Mouse (Mus musculus): ENCODE data around the gene Fam184b. TPM values are rescaled to one million over a fixed set of nuclear protein-coding genes. Genes with fewer than 3 reads are reported as not detected.

Fam184b gene
- polyA plus RNA-seq, 1 experiment from 2014 or later: 0.85 TPM

DNA sequence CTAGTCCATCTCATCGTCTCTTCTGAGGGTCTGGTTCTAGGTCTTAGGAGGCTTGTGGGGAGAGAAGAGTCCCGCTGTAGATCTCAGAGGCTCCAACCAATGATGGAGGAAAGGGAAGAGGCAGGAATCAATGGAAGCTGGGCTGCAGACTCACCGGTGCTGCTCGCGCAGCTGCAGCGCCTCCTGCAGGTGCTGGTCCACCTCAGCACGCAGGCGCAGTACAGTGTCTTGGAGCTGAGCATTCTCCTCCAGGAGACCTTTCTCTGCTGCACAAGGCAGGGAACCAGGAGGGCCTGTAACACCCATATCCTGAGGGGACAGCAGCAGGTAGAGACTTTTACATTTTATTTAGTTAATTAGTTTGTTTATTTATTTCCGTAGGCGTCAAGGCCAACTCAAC, 99.9 kb downstream of the Fam184b start:
- Histone ChIP-seq H3K36me3 (ENCODE audit: control insufficient read depth, insufficient read depth, low read length) (no peaks in the 10 kb centered on the region), H3K9ac (ENCODE audit: low read length) (no peak overlapping the region), H3K4me3 (ENCODE audit: low read depth, low read length) (no peak overlapping the region), H3K4me1 (ENCODE audit: control insufficient read depth, insufficient read depth, low read length) (no peaks in the 10 kb centered on the region), H3K4me2 (ENCODE audit: low read depth, severe bottlenecking) (no peak overlapping the region), H3K27ac (replicated peaks; ENCODE audit: low read depth, low read length) (no peak overlapping the region), H3K9me3 (ENCODE audit: control insufficient read depth, low read length) (no peaks in the 10 kb centered on the region), H3K27me3 (ENCODE audit: control insufficient read depth, insufficient read depth, low read length) (no peaks in the 10 kb centered on the region)
- 60% methylated on average over 10 of the region's 10 CpGs for WGBS
- DNase-seq (ENCODE audit: low spot score) (no peak), ATAC-seq (ENCODE audit: insufficient number of reproducible peaks, low FRiP score, low TSS enrichment, low read depth) (no peak)

DNA sequence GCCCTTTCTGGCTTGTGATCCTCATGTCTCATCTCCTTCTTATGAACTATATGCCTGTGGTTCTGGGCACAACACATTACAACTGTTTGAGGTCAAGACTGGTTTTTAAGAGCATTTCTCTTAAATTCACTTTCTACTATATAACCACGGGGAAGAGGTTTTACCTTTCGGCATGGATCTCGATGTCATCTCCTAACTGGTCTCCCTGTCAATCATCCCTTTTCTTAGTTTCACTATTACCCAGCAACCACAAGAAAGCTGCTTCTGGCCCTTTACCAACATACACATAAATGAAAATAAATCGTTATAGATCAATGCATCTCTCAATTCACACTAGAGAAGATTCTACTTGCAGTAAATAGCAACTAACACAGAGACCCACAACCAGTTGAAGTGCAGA, 104.2 kb downstream of the Fam184b start:
- WGBS: 71% methylated on average over 4 of the region's 4 CpGs
- H3K9ac ChIP-seq (ENCODE audit: low read length): no peak overlapping the region
- ATAC-seq (ENCODE audit: insufficient number of reproducible peaks, low FRiP score, low TSS enrichment, low read depth) (no peak), DNase-seq (ENCODE audit: low spot score) (no peak)
- no peaks in the 10 kb centered on the region for H3K27me3 ChIP-seq (ENCODE audit: control insufficient read depth, insufficient read depth, low read length)
- no peak overlapping the region for H3K4me2 ChIP-seq (ENCODE audit: low read depth, severe bottlenecking)
- H3K27ac ChIP-seq (replicated peaks; ENCODE audit: low read depth, low read length): no peak overlapping the region
- no peaks in the 10 kb centered on the region for H3K9me3 ChIP-seq (ENCODE audit: control insufficient read depth, low read length)
- H3K4me3 ChIP-seq (ENCODE audit: low read depth, low read length): no peak overlapping the region
- no peaks in the 10 kb centered on the region for H3K4me1 ChIP-seq (ENCODE audit: control insufficient read depth, insufficient read depth, low read length)
- H3K36me3 ChIP-seq (ENCODE audit: control insufficient read depth, insufficient read depth, low read length): no peaks in the 10 kb centered on the region

DNA sequence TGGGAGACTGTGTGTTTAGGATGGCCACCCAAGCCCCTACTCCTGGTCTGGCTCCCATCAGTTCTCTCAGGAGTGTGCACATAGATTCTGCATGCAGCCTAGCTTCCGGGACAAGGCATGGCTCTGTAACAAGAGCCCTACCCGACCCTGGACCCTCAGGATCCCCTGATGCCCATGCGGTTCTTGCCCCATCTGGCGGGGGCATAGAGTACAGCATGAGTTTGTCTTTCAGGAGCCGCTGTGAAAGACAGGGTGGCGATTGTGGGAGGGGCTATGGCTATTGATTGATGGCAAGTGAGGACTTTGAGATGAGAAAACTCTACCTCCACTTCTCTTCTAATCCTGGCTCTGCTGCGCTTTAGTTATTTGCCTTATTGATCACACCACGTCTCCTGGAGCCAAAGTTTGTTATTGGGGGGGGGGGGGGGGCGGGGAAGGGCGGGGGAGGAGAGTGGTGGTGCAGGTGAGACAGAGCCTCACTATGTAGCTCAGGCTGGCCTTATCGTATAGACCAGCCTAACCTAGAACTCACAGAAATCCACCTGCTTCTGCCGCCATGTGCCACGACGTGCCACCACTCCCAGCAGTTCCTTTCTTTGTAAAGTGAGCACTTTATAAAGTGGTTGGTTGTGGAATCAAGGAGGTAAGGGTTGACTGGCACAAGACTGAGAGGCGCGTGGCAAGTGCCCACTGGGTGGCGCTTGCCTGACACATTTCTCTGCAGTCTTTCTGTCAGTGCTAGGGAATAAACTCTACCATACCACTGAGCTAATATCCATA, 104.9 kb downstream of the Fam184b start:
- no peaks in the 10 kb centered on the region for H3K27me3 ChIP-seq (ENCODE audit: control insufficient read depth, insufficient read depth, low read length)
- DNase-seq (ENCODE audit: low spot score) (peak; percentile 80), ATAC-seq (ENCODE audit: insufficient number of reproducible peaks, low FRiP score, low TSS enrichment, low read depth) (peak; percentile 77)
- H3K27ac ChIP-seq (replicated peaks; ENCODE audit: low read depth, low read length): no peak overlapping the region
- H3K4me2 ChIP-seq (ENCODE audit: low read depth, severe bottlenecking): no peak overlapping the region
- no peak overlapping the region for H3K9ac ChIP-seq (ENCODE audit: low read length)
- no peaks in the 10 kb centered on the region for H3K36me3 ChIP-seq (ENCODE audit: control insufficient read depth, insufficient read depth, low read length)
- 7% methylated on average over 15 of the region's 17 CpGs for WGBS
- H3K9me3 ChIP-seq (ENCODE audit: control insufficient read depth, low read length): no peaks in the 10 kb centered on the region
- H3K4me1 ChIP-seq (ENCODE audit: control insufficient read depth, insufficient read depth, low read length): no peaks in the 10 kb centered on the region
- no peak overlapping the region for H3K4me3 ChIP-seq (ENCODE audit: low read depth, low read length)

DNA sequence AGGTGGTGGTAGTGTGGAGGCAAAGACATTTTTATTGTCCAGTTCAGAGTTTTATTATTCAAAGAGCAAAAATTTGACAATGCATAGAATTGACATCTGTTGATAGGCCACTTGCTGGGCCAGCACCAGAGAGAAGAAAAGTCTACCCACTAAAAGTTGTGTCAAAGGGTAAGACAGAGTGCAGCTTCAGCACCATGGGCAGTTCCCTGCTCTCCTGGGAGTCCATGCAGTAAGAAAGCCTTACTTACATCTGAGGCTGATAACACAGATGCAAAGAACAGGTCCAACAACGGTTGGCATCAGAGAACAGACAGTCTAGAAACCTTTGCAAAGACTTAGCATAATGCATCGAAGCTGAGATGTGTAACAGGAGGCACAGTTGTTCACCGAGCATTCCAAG, 109.7 kb downstream of the Fam184b start:
- Histone ChIP-seq H3K4me3 (ENCODE audit: low read depth, low read length) (no peak overlapping the region), H3K4me2 (ENCODE audit: low read depth, severe bottlenecking) (no peak overlapping the region), H3K4me1 (ENCODE audit: control insufficient read depth, insufficient read depth, low read length) (no peaks in the 10 kb centered on the region), H3K9me3 (ENCODE audit: control insufficient read depth, low read length) (no peaks in the 10 kb centered on the region), H3K27me3 (ENCODE audit: control insufficient read depth, insufficient read depth, low read length) (no peaks in the 10 kb centered on the region), H3K27ac (replicated peaks; ENCODE audit: low read depth, low read length) (no peak overlapping the region), H3K9ac (ENCODE audit: low read length) (no peak overlapping the region), H3K36me3 (ENCODE audit: control insufficient read depth, insufficient read depth, low read length) (peaks cover 6% of the 10 kb centered on the region; the same call in 1 of the 2 replicates)
- peak; percentile 73 for DNase-seq (ENCODE audit: low spot score)
- ATAC-seq (ENCODE audit: insufficient number of reproducible peaks, low FRiP score, low TSS enrichment, low read depth): no peak
- WGBS: 90% methylated on average over 3 of the region's 3 CpGs

DNA sequence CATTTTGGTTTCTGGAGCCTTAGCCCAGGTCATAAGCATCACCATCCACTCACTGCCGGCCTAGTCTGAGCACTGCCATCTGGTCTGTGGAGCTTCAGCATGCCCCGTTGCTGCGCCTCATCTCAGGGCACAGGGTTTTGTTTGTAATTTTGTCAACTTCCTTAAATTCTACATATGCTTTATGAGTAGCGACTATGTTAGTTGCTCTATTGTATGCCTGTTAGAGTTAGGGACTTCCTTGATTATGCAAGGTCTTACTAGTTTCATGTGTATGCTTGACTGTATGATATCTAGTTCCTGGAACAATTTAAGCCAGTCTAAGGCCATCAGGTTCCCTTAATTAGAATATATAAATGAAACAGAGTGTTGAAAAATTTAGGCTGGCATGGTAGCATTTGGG, 113.1 kb downstream of the Fam184b start:
- Histone ChIP-seq H3K36me3 (ENCODE audit: control insufficient read depth, insufficient read depth, low read length) (peaks cover 6% of the 10 kb centered on the region; the same call in 1 of the 2 replicates), H3K27ac (replicated peaks; ENCODE audit: low read depth, low read length) (no peak overlapping the region), H3K4me1 (ENCODE audit: control insufficient read depth, insufficient read depth, low read length) (peaks cover 3% of the 10 kb centered on the region; the same call in 1 of the 2 replicates), H3K9me3 (ENCODE audit: control insufficient read depth, low read length) (no peaks in the 10 kb centered on the region), H3K9ac (ENCODE audit: low read length) (no peak overlapping the region), H3K4me2 (ENCODE audit: low read depth, severe bottlenecking) (no peak overlapping the region), H3K4me3 (ENCODE audit: low read depth, low read length) (no peak overlapping the region), H3K27me3 (ENCODE audit: control insufficient read depth, insufficient read depth, low read length) (no peaks in the 10 kb centered on the region)
- DNase-seq (ENCODE audit: low spot score): no peak
- 93% methylated on average over 4 of the region's 4 CpGs for WGBS
- no peak for ATAC-seq (ENCODE audit: insufficient number of reproducible peaks, low FRiP score, low TSS enrichment, low read depth)

DNA sequence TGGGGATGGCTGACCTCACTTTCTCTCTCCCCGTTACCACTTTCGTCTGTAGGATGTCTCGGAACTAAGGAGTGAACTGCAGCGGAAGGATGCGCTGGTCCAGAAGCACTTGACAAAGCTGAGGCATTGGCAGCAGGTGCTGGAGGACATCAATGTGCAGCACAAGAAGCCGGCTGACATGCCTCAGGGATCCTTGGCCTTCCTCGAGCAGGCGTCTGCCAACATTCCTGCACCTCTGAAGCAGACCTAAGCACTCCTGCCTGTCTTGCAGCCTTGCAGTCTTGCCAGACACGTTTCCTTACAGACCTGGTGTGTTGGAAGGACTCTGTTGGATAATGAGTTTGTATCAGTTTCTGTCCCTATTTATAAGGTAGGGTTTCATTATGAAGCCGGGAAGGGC, 114.3 kb downstream of the Fam184b start:
- Histone ChIP-seq H3K9ac (ENCODE audit: low read length) (no peak overlapping the region), H3K4me1 (ENCODE audit: control insufficient read depth, insufficient read depth, low read length) (peaks cover 5% of the 10 kb centered on the region; the same call in 1 of the 2 replicates), H3K27me3 (ENCODE audit: control insufficient read depth, insufficient read depth, low read length) (no peaks in the 10 kb centered on the region), H3K9me3 (ENCODE audit: control insufficient read depth, low read length) (no peaks in the 10 kb centered on the region), H3K4me2 (ENCODE audit: low read depth, severe bottlenecking) (no peak overlapping the region), H3K36me3 (ENCODE audit: control insufficient read depth, insufficient read depth, low read length) (peaks cover 6% of the 10 kb centered on the region; the same call in 1 of the 2 replicates), H3K4me3 (ENCODE audit: low read depth, low read length) (no peak overlapping the region), H3K27ac (replicated peaks; ENCODE audit: low read depth, low read length) (no peak overlapping the region)
- no peak for DNase-seq (ENCODE audit: low spot score)
- WGBS: 96% methylated on average over 10 of the region's 10 CpGs
- ATAC-seq (ENCODE audit: insufficient number of reproducible peaks, low FRiP score, low TSS enrichment, low read depth): no peak

DNA sequence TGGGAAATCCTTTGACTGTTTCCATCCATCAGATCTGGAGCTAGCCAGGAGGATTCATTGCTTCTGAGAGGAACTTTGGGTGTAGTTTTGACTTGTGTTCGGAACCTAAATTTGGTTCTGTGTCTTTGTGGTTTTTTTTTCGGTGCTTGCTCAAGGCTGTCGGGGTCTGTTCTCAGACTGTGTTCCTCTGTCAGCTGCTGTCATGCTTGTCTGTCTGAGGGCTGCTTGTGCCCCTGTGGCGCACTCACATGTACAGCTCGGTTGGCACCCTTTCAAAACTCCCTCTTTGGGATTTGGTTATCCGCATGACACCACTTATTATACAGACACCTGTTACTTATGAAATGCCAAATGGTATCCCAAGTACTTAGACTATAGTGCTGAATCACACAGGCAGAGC, 117.8 kb downstream of the Fam184b start:
- Histone ChIP-seq H3K9ac (ENCODE audit: low read length) (no peak overlapping the region), H3K27ac (replicated peaks; ENCODE audit: low read depth, low read length) (no peak overlapping the region), H3K4me1 (ENCODE audit: control insufficient read depth, insufficient read depth, low read length) (peaks cover 5% of the 10 kb centered on the region; the same call in 1 of the 2 replicates), H3K27me3 (ENCODE audit: control insufficient read depth, insufficient read depth, low read length) (no peaks in the 10 kb centered on the region), H3K4me3 (ENCODE audit: low read depth, low read length) (no peak overlapping the region), H3K9me3 (ENCODE audit: control insufficient read depth, low read length) (no peaks in the 10 kb centered on the region), H3K36me3 (ENCODE audit: control insufficient read depth, insufficient read depth, low read length) (no peaks in the 10 kb centered on the region; the same call in 1 of the 2 replicates), H3K4me2 (ENCODE audit: low read depth, severe bottlenecking) (peak overlapping the region; percentile 63; the same call in 1 of the 2 replicates)
- WGBS: 98% methylated on average over 6 of the region's 6 CpGs
- DNase-seq (ENCODE audit: low spot score) (no peak), ATAC-seq (ENCODE audit: insufficient number of reproducible peaks, low FRiP score, low TSS enrichment, low read depth) (no peak)

DNA sequence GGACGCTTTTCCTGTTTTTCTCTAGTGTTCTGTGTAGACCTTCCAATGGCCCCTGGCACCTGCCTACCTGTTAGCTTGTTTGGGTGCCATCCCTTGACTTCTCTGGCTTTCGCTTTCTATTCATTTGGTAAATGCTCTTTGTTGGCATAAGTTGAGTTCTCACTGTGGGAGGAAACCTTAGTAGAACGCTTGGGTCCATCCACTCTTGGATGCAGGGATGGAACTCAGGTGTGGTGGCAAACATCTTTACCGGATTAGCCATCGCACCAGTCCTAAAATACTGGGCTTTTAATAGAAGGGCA, 118.7 kb downstream of the Fam184b start:
- H3K9ac ChIP-seq (ENCODE audit: low read length): peak overlapping the region; percentile 90
- no peak overlapping the region for H3K27ac ChIP-seq (replicated peaks; ENCODE audit: low read depth, low read length)

More for the DNA sequence above, 118.7 kb downstream of the Fam184b start:
- no peak for DNase-seq (ENCODE audit: low spot score)
- 3% methylated on average over 5 of the region's 5 CpGs for WGBS
- no peaks in the 10 kb centered on the region for H3K9me3 ChIP-seq (ENCODE audit: control insufficient read depth, low read length)
- peaks cover 5% of the 10 kb centered on the region; the same call in 1 of the 2 replicates for H3K4me1 ChIP-seq (ENCODE audit: control insufficient read depth, insufficient read depth, low read length)
- ATAC-seq (ENCODE audit: insufficient number of reproducible peaks, low FRiP score, low TSS enrichment, low read depth): no peak
- no peaks in the 10 kb centered on the region for H3K27me3 ChIP-seq (ENCODE audit: control insufficient read depth, insufficient read depth, low read length)
- peak overlapping the region; percentile 63 for H3K4me2 ChIP-seq (ENCODE audit: low read depth, severe bottlenecking)
- no peaks in the 10 kb centered on the region; the same call in 1 of the 2 replicates for H3K36me3 ChIP-seq (ENCODE audit: control insufficient read depth, insufficient read depth, low read length)
- peak overlapping the region; percentile 97 for H3K4me3 ChIP-seq (ENCODE audit: low read depth, low read length)

All from limb, embryonic 11.5 days (tissue).